Mouse (Mus musculus): ENCODE data around the gene Hoxb3.

GRCm38 (mm10) chr11:96353522-96353841 lies 30.4 kb downstream of the Hoxb3 start:
- TF ChIP-seq CTCF (IDR thresholded peaks at IDR 0.05; ENCODE audit: low read depth) (no peak), EP300 (IDR thresholded peaks at IDR 0.05; ENCODE audit: low read depth) (no peak)
